Mouse (Mus musculus) C2C12 (cell line): ENCODE results near the gene Slc26a1. TPM values are rescaled to one million over a fixed set of nuclear protein-coding genes. Genes with fewer than 3 reads are reported as not detected.

ENCODE experiments used
- H3K27me3 ChIP-seq: one replicate; pipeline ENCODE4 v1.6.1; 2011; ENCODE audit not compliant: control insufficient read depth, insufficient read depth, insufficient read length
- H3K36me3 ChIP-seq: one replicate; pipeline ENCODE4 v1.6.1; 2011; ENCODE audit not compliant: control insufficient read depth, insufficient read depth
- H3K4me3 ChIP-seq: one replicate; pipeline ENCODE4 v1.5.1; 2011; ENCODE audit warnings: mild to moderate bottlenecking, control low read depth; ENCODE audit not compliant: poor library complexity, insufficient read depth, severe bottlenecking
- H3K79me2 ChIP-seq: one replicate; pipeline ENCODE4 v1.6.1; 2011; ENCODE audit not compliant: control insufficient read depth, insufficient read depth
- H3K79me3 ChIP-seq: one replicate; pipeline ENCODE4 v1.6.1; 2011; ENCODE audit warnings: low read depth, control low read depth
- H3ac ChIP-seq: one replicate; pipeline ENCODE3; 2011; ENCODE audit warnings: low read depth; ENCODE audit not compliant: control insufficient read depth, insufficient read length
- CEBPB ChIP-seq: IDR thresholded peaks from one replicate; pipeline ENCODE4 v1.6.1; 2011; ENCODE audit warnings: low read depth, mild to moderate bottlenecking, control low read depth, moderate library complexity
- CTCF ChIP-seq: IDR thresholded peaks from one replicate; pipeline ENCODE4 v1.5.1; 2011; ENCODE audit not compliant: control insufficient read depth, insufficient read depth, insufficient read length
- FOSL1 ChIP-seq: IDR thresholded peaks from one replicate; pipeline ENCODE4 v1.8.0; 2011; ENCODE audit warnings: mild to moderate bottlenecking, low read length; ENCODE audit not compliant: poor library complexity, insufficient read depth, severe bottlenecking
- MAX ChIP-seq: IDR thresholded peaks from one replicate; pipeline ENCODE4 v1.6.1; 2011; ENCODE audit warnings: mild to moderate bottlenecking, control low read depth
- MYOD1 ChIP-seq: IDR thresholded peaks from one replicate; pipeline ENCODE4 v1.6.1; 2011; ENCODE audit warnings: low read depth; ENCODE audit not compliant: control insufficient read depth, insufficient read length
- MYOG ChIP-seq: IDR thresholded peaks from one replicate; pipeline ENCODE4 v1.6.1; 2011; ENCODE audit not compliant: control insufficient read depth, insufficient read length; ENCODE audit errors: extremely low read depth
- USF1 ChIP-seq: IDR thresholded peaks from one replicate; pipeline ENCODE4 v1.6.1; 2011; ENCODE audit warnings: low read depth, mild to moderate bottlenecking, control low read depth, moderate library complexity
- long read RNA-seq, 2 experiments: library from polyadenylated mRNA; unstranded; transcript quantifications; one replicate each; pipeline ENCODE4 v2.0.0; 2019 to 2020
- polyA plus RNA-seq: library from polyadenylated mRNA; unstranded; fragments of >200 nt; fragmentation: generic; extraction: Trizol; gene quantifications from one replicate; pipeline ENCODE4 v1.2.1, GENCODE M21; 2012; ENCODE audit warnings: missing spikeins

Slc26a1 gene
- polyA plus RNA-seq = 0.11 TPM
- long read RNA-seq, experiment 1 = 0 reads
- long read RNA-seq, experiment 2 = 0 reads

GRCm38 (mm10) chr5:108675251-108675816, at the start of gene Slc26a1:
TSS of gene Slc26a1 (minus strand) at chr5:108675569.
- Histone ChIP-seq H3K4me3 (no peak within 1 kb of the TSS), H3K27me3 (no peaks in the 10 kb centered on the region), H3K79me3 (no peaks in the 10 kb centered on the region), H3ac (no peak within 1 kb of the TSS), H3K79me2 (no peaks in the 10 kb centered on the region), H3K36me3 (no peaks in the 10 kb centered on the region)
- TF ChIP-seq FOSL1 (no peak), CEBPB (no peak), CTCF (no peak), MYOG (no peak), MAX (no peak), USF1 (no peak), MYOD1 (no peak)

- no peak overlapping the region for H3ac ChIP-seq
- peak; percentile 14 for TF ChIP-seq FOSL1
- no peak for TF ChIP-seq MYOG
- no peak for TF ChIP-seq MYOD1
- no peak overlapping the region for H3K4me3 ChIP-seq
- no peaks in the 10 kb centered on the region for H3K36me3 ChIP-seq
- H3K79me3 ChIP-seq = no peaks in the 10 kb centered on the region
- no peaks in the 10 kb centered on the region for H3K79me2 ChIP-seq
- no peaks in the 10 kb centered on the region for H3K27me3 ChIP-seq
These were observed 48.6 kb upstream of the Slc26a1 start for GRCm38 (mm10) chr5:108724006-108724405.

GRCm38 (mm10) chr5:108719761-108720160, 44.4 kb upstream of the Slc26a1 start:
- no peak overlapping the region for H3ac ChIP-seq
- H3K27me3 ChIP-seq = no peaks in the 10 kb centered on the region
- no peak overlapping the region for H3K4me3 ChIP-seq
- H3K36me3 ChIP-seq = no peaks in the 10 kb centered on the region
- H3K79me2 ChIP-seq = no peaks in the 10 kb centered on the region
- TF ChIP-seq FOSL1 = no peak
- H3K79me3 ChIP-seq = no peaks in the 10 kb centered on the region

DNA sequence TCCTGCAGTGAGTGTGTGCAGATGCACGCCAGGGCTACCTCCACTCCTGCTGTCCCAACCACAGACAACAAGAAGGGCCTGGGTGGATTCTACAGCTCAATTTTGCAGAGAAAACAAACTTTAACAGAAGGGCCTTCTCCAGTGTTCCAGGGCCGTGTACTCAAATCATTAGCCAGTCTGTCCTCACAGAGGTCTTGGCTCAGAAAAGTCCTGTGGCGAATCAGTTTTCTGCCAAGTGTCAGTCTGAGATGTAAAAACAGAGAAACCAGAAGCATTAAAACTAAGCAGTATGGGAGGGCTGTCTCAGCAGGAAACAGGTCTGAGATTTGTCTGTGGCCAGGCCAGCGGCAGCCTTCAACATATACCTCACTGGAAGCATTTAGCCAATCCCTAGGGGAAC, 42.7 kb upstream of the Slc26a1 start:
- TF ChIP-seq CTCF = no peak
- TF ChIP-seq USF1 = no peak
- TF ChIP-seq FOSL1 = no peak
- TF ChIP-seq CEBPB = no peak
- no peak for TF ChIP-seq MYOG
- no peak for TF ChIP-seq MYOD1
- TF ChIP-seq MAX = no peak
- Histone ChIP-seq H3K4me3 (no peak overlapping the region), H3K27me3 (no peaks in the 10 kb centered on the region), H3K79me3 (no peaks in the 10 kb centered on the region), H3ac (no peak overlapping the region), H3K79me2 (no peaks in the 10 kb centered on the region), H3K36me3 (no peaks in the 10 kb centered on the region)

GRCm38 (mm10) chr5:108715974-108716373, 40.6 kb upstream of the Slc26a1 start:
- no peak overlapping the region for H3ac ChIP-seq
- TF ChIP-seq FOSL1 (no peak), MYOD1 (no peak), CTCF (no peak)
- H3K36me3 ChIP-seq = no peaks in the 10 kb centered on the region

GRCm38 (mm10) chr5:108714149-108714548, 38.8 kb upstream of the Slc26a1 start:
- Histone ChIP-seq H3ac (no peak overlapping the region), H3K27me3 (no peaks in the 10 kb centered on the region), H3K79me3 (no peaks in the 10 kb centered on the region), H3K79me2 (no peaks in the 10 kb centered on the region), H3K36me3 (no peaks in the 10 kb centered on the region), H3K4me3 (no peak overlapping the region)
- no peak for TF ChIP-seq MAX
- TF ChIP-seq FOSL1 = no peak
- TF ChIP-seq MYOG = no peak
- TF ChIP-seq MYOD1 = no peak
- no peak for TF ChIP-seq USF1
- no peak for TF ChIP-seq CTCF
- no peak for TF ChIP-seq CEBPB

More at GRCm38 (mm10) chr5:108715974-108716373, 40.6 kb upstream of the Slc26a1 start:
- no peaks in the 10 kb centered on the region for H3K79me3 ChIP-seq
- no peak overlapping the region for H3K4me3 ChIP-seq
- H3K27me3 ChIP-seq = no peaks in the 10 kb centered on the region
- no peaks in the 10 kb centered on the region for H3K79me2 ChIP-seq
